Mouse (Mus musculus) CH12.LX (cell line): ENCODE data around the gene Map3k6.

Experiments used
- CTCF ChIP-seq, 2 experiments: IDR thresholded peaks in 1 of 2; conservative IDR thresholded peaks in 1 of 2; 2 replicates each; pipeline ENCODE4 v1.5.1; 2011 to 2012; ENCODE audit warnings: low read depth in 2 of 2, low read length in 2 of 2, improper control_type of control experiment in 1 of 2, inconsistent platforms in 1 of 2, mild to moderate bottlenecking in 1 of 2, moderate library complexity in 1 of 2
- KAT2A ChIP-seq: IDR thresholded peaks from 2 replicates; pipeline ENCODE4 v1.6.1; 2012; ENCODE audit warnings: low read length, improper control_type of control experiment, inconsistent platforms; ENCODE audit not compliant: insufficient replicate concordance
- POLR2A ChIP-seq: IDR thresholded peaks from 2 replicates; pipeline ENCODE4 v1.6.1; 2011; ENCODE audit warnings: low read depth, mild to moderate bottlenecking, improper control_type of control experiment, low read length

- TF ChIP-seq KAT2A (no peak), POLR2A (no peak), CTCF (conservative IDR thresholded peaks at IDR 0.05 in 1 of 2, IDR thresholded peaks at IDR 0.05 in 1 of 2; ENCODE audit: low read depth in 2 of 2, low read length in 2 of 2) (no peak)
These were observed 44.7 kb downstream of the Map3k6 start for GRCm38 (mm10) chr4:133285299-133285698.
